Mouse (Mus musculus): ENCODE measurements around the gene Mlf2. TPM values are rescaled to one million over a fixed set of nuclear protein-coding genes. Genes with fewer than 3 reads are reported as not detected.

Gene Mlf2
- total and polyA plus RNA-seq, 3 experiments: 154 to 340 TPM; not detected in 1

DNA sequence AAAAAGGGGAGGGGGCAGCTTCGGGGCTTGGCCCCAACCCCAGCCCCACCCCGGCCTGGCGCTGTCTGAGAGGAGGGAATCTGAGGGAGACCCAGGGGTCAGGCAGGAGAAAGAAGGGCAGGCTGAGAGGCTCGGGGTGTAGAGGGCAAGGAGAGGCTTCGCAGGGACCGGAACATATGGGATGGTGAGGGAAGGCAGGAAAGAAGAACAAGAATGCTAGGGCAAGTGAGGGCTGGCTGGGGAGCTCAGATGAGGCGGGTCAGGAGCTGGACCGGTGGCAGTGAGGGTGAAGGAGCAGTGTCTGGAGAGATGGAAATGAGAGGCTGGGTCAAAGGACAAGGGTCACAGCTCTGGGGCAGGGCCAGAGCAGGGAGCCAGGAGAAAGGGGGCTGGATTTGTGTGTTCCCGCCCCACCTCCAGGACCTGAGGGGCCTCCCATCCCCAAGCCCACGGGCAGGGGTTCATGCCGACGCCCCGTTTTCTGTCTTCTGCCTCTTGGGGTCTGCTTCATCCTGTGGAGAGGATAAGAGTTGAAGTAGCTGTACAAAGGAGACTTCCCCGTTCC, 17.4 kb upstream of the Mlf2 start:
- peaks cover 6% of the 10 kb centered on the region; the same call in 1 of the 2 replicates for H3K79me2 ChIP-seq (ENCODE audit: control insufficient read depth, insufficient read depth, low read length, poor library complexity)
- H3K9ac ChIP-seq (ENCODE audit: control insufficient read depth, low read depth, low read length, poor library complexity, severe bottlenecking): no peak overlapping the region
- DNase-seq (ENCODE audit: low read depth, low spot score): no peak
- peaks cover 15 to 33% of the 10 kb centered on the region in 2 experiments for H3K4me1 ChIP-seq (ENCODE audit: control insufficient read depth in 1 of 2, insufficient read depth in 2 of 2, low read length in 2 of 2)
- no peak overlapping the region for H3K4me3 ChIP-seq (ENCODE audit: control insufficient read depth in 1 of 2, insufficient read depth in 1 of 2, low read depth in 2 of 2, low read length in 2 of 2)
- H3K27ac ChIP-seq (ENCODE audit: control insufficient read depth, low read depth, low read length): no peak overlapping the region
- H3K36me3 ChIP-seq (ENCODE audit: control insufficient read depth in 1 of 2, insufficient read depth in 2 of 2, low read length in 2 of 2): peaks cover 0 to 23% of the 10 kb centered on the region in 2 experiments; a peak in 2 of 4 replicates
- no peaks in the 10 kb centered on the region for H3K27me3 ChIP-seq (ENCODE audit: control insufficient read depth in 1 of 2, insufficient read depth in 2 of 2, low read length in 2 of 2)
- TF ChIP-seq JUND (IDR thresholded peaks at IDR 0.05; ENCODE audit: low read depth, low read length) (no peak), RAD21 (IDR thresholded peaks at IDR 0.05; ENCODE audit: low read depth, low read length) (no peak), USF2 (IDR thresholded peaks at IDR 0.05; ENCODE audit: borderline replicate concordance in 1 of 2, insufficient read depth in 1 of 2, low read depth in 1 of 2, low read length in 2 of 2) (no peak), NRF1 (IDR thresholded peaks at IDR 0.05; ENCODE audit: insufficient read depth, low read depth, low read length, poor library complexity, severe bottlenecking) (no peak)
- no peaks in the 10 kb centered on the region for H3K9me3 ChIP-seq (replicated peaks; ENCODE audit: insufficient read depth, low read length)

DNA sequence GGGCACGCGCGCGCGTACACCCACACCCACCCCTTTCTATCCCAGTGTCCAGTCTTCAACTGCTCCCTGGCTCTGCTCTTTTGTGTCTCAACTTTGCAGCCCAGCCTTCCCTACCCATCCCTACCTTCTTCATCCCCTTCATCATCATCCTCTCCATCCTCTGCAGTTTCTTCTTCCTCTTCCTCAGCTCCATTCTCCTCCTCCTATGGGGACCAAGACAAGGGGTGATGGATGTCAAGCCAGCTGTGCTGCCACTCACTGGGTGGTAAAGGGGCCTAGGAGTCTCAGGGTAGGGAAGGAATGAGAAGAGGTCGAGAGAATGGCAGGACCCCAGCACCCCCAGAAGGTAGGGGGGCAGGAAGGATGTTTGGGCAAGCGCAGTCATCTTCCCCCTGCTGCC, 16.7 kb upstream of the Mlf2 start:
- Histone ChIP-seq H3K9me3 (replicated peaks; ENCODE audit: insufficient read depth, low read length) (no peaks in the 10 kb centered on the region), H3K79me2 (ENCODE audit: control insufficient read depth, insufficient read depth, low read length, poor library complexity) (peaks cover 6% of the 10 kb centered on the region; the same call in 1 of the 2 replicates), H3K36me3 (ENCODE audit: control insufficient read depth in 1 of 2, insufficient read depth in 2 of 2, low read length in 2 of 2) (peaks cover 0 to 28% of the 10 kb centered on the region in 2 experiments; a peak in 2 of 4 replicates), H3K4me1 (ENCODE audit: control insufficient read depth in 1 of 2, insufficient read depth in 2 of 2, low read length in 2 of 2) (peaks cover 20 to 37% of the 10 kb centered on the region in 2 experiments), H3K27ac (ENCODE audit: control insufficient read depth, low read depth, low read length) (no peak overlapping the region), H3K9ac (ENCODE audit: control insufficient read depth, low read depth, low read length, poor library complexity, severe bottlenecking) (no peak overlapping the region), H3K27me3 (ENCODE audit: control insufficient read depth in 1 of 2, insufficient read depth in 2 of 2, low read length in 2 of 2) (no peaks in the 10 kb centered on the region), H3K4me3 (ENCODE audit: control insufficient read depth in 1 of 2, insufficient read depth in 1 of 2, low read depth in 2 of 2, low read length in 2 of 2) (no peak overlapping the region)
- TF ChIP-seq SIN3A (IDR thresholded peaks at IDR 0.05; ENCODE audit: low read length) (no peak), TBP (IDR thresholded peaks at IDR 0.05; ENCODE audit: low read depth, low read length) (no peak), ELF1 (IDR thresholded peaks at IDR 0.05; ENCODE audit: low read depth, low read length) (no peak), GABPA (IDR thresholded peaks at IDR 0.05; ENCODE audit: low read depth, low read length) (no peak), RCOR1 (IDR thresholded peaks at IDR 0.05; ENCODE audit: low read depth, low read length) (no peak), ETS1 (IDR thresholded peaks at IDR 0.05; ENCODE audit: low read depth, low read length) (no peak), UBTF (IDR thresholded peaks at IDR 0.05; ENCODE audit: borderline replicate concordance, insufficient read depth, low read depth, low read length) (no peak), TAL1 (IDR thresholded peaks at IDR 0.05; ENCODE audit: low read length) (no peak), CHD1 (IDR thresholded peaks at IDR 0.05; ENCODE audit: low read depth, low read length) (no peak), GATA1 (IDR thresholded peaks at IDR 0.05; ENCODE audit: low read depth, low read length) (no peak), MEF2A (IDR thresholded peaks at IDR 0.05; ENCODE audit: extremely low read depth, insufficient replicate concordance, low read depth, low read length, poor library complexity, severe bottlenecking) (no peak), KAT2A (conservative IDR thresholded peaks at IDR 0.05; ENCODE audit: low read depth, low read length) (no peak), ZNF384 (IDR thresholded peaks at IDR 0.05; ENCODE audit: low read depth, low read length) (no peak), MAZ (IDR thresholded peaks at IDR 0.05; ENCODE audit: low read depth, low read length) (no peak), TCF12 (IDR thresholded peaks at IDR 0.05; ENCODE audit: low read depth, low read length) (no peak), MYC (IDR thresholded peaks at IDR 0.05; ENCODE audit: low read depth, low read length) (no peak), CHD2 (IDR thresholded peaks at IDR 0.05; ENCODE audit: low read length) (no peak)
- no peak for DNase-seq (ENCODE audit: low read depth, low spot score)
